Mouse (Mus musculus) inflammation-experienced regulatory T-cells (primary cell): ENCODE data around the gene Adora1. TPM values are rescaled to one million over a fixed set of nuclear protein-coding genes. Genes with fewer than 3 reads are reported as not detected.

Experiments
- polyA plus RNA-seq, 2 experiments: library from polyadenylated mRNA; unstranded; fragments of 100-300 nt; shearing (Covaris generic); gene quantifications; one replicate each; pipeline ENCODE4 v1.2.1; 2017

Gene Adora1
- 1 to 10 TPM in 1 of 2 experiments, under 1 TPM in 1; 0.37 to 1.0 TPM for polyA plus RNA-seq

GRCm38 (mm10) chr1:134235391-134235921 lies at the start of gene Adora1:
Gene Adora1 (minus strand): TSS chr1:134235431.

GRCm38 (mm10) chr1:134193126-134193525 lies 42.1 kb downstream of the Adora1 start, which contains the start of gene Mybph:
Gene Mybph (plus strand): TSS chr1:134193448.

GRCm38 (mm10) chr1:134182025-134182424 lies 53.2 kb downstream of the Adora1 start, which contains the start of gene Chil1:
Gene Chil1 (plus strand): TSS chr1:134182176.

Other genes starting within 250 kb of the Adora1 start
- not detected for gene Fmod, start 198.2 kb downstream of the Adora1 start, polyA plus RNA-seq
- gene Btg2, start 156.3 kb downstream of the Adora1 start, polyA plus RNA-seq, result 10 to 100 TPM; 63.6 to 92.7 TPM
- gene Chit1, start 124.2 kb downstream of the Adora1 start, polyA plus RNA-seq, result under 1 TPM in 1 of 2 experiments, not detected in 1; 0.10 TPM
- gene Chil1, start 53.3 kb downstream of the Adora1 start, polyA plus RNA-seq, result 1 to 10 TPM in 1 of 2 experiments, under 1 TPM in 1; 0.60 to 2.5 TPM
- gene Mybph, start 42.0 kb downstream of the Adora1 start, polyA plus RNA-seq, result not detected
- not detected for gene Myog, start 54.6 kb upstream of the Adora1 start, polyA plus RNA-seq
- gene Ppfia4, start 97.5 kb upstream of the Adora1 start, polyA plus RNA-seq, result under 1 TPM in 1 of 2 experiments, not detected in 1; 0.41 TPM
- 10 to 100 TPM; 58.7 to 61.3 TPM for gene Tmem183a, start 126.5 kb upstream of the Adora1 start, polyA plus RNA-seq
- gene 4933406M09Rik, start 150.5 kb upstream of the Adora1 start, polyA plus RNA-seq, result not detected
- 10 to 100 TPM; 19.6 to 26.1 TPM for gene Cyb5r1, start 170.1 kb upstream of the Adora1 start, polyA plus RNA-seq
- gene Adipor1, start 179.9 kb upstream of the Adora1 start, polyA plus RNA-seq, result 100 to 1,000 TPM in 1 of 2 experiments, 10 to 100 TPM in 1; 87.0 to 103 TPM
- 10 to 100 TPM; 13.3 to 16.9 TPM for gene Klhl12, start 220.1 kb upstream of the Adora1 start, polyA plus RNA-seq